Mouse (Mus musculus): Measurements from ENCODE around the gene Numb. TPM values are rescaled to one million over a fixed set of nuclear protein-coding genes. Genes with fewer than 3 reads are reported as not detected.

The Numb gene
- polyA plus RNA-seq, 1 experiment from 2014 or later, result 44.3 TPM

- Histone ChIP-seq H3K4me2 (replicated peaks; ENCODE audit: low read depth, low read length) (no peak overlapping the region), H3K4me3 (ENCODE audit: low read length) (no peak overlapping the region), H3K9me3 (ENCODE audit: low read length) (no peaks in the 10 kb centered on the region), H3K36me3 (ENCODE audit: insufficient read depth, low read length) (no peaks in the 10 kb centered on the region), H3K9ac (replicated peaks; ENCODE audit: low read length) (no peak overlapping the region), H3K27ac (ENCODE audit: low read length) (0 out of 2 replicates have a peak overlapping the region, but pooled peaks have one; percentile 27), H3K4me1 (ENCODE audit: insufficient read depth, low read length) (peaks cover 39% of the 10 kb centered on the region), H3K27me3 (ENCODE audit: insufficient read depth, low read length) (no peaks in the 10 kb centered on the region)
- ATAC-seq (ENCODE audit: low FRiP score, low TSS enrichment), result no peak
- 69% methylated on average over 3 of the region's 3 CpGs for WGBS
Observed at GRCm38 (mm10) chr12:83924332-83924731, 2.6 kb upstream of the Numb start.

GRCm38 (mm10) chr12:83923486-83923859, 1.7 kb upstream of the Numb start:
- H3K4me3 ChIP-seq (ENCODE audit: low read length), result no peak overlapping the region
- WGBS, result 73% methylated on average over 1 of the region's 1 CpGs
- no peaks in the 10 kb centered on the region for H3K9me3 ChIP-seq (ENCODE audit: low read length)
- 0 out of 2 replicates have a peak overlapping the region, but pooled peaks have one; percentile 27 for H3K27ac ChIP-seq (ENCODE audit: low read length)
- no peak for ATAC-seq (ENCODE audit: low FRiP score, low TSS enrichment)
- H3K4me1 ChIP-seq (ENCODE audit: insufficient read depth, low read length), result peaks cover 45% of the 10 kb centered on the region
- no peak overlapping the region for H3K9ac ChIP-seq (replicated peaks; ENCODE audit: low read length)
- no peak overlapping the region for H3K4me2 ChIP-seq (replicated peaks; ENCODE audit: low read depth, low read length)
- H3K27me3 ChIP-seq (ENCODE audit: insufficient read depth, low read length), result no peaks in the 10 kb centered on the region
- no peaks in the 10 kb centered on the region for H3K36me3 ChIP-seq (ENCODE audit: insufficient read depth, low read length)

GRCm38 (mm10) chr12:83922724-83923485, 1.2 kb upstream of the Numb start:
- peak overlapping the region; percentile 68 for H3K4me3 ChIP-seq (ENCODE audit: low read length)
- H3K27me3 ChIP-seq (ENCODE audit: insufficient read depth, low read length), result no peaks in the 10 kb centered on the region
- peak overlapping the region; percentile 55 for H3K4me2 ChIP-seq (replicated peaks; ENCODE audit: low read depth, low read length)
- H3K4me1 ChIP-seq (ENCODE audit: insufficient read depth, low read length), result peaks cover 45% of the 10 kb centered on the region
- peak overlapping the region; percentile 92; the same call in 1 of the 2 replicates for H3K27ac ChIP-seq (ENCODE audit: low read length)
- H3K9me3 ChIP-seq (ENCODE audit: low read length), result no peaks in the 10 kb centered on the region
- peak overlapping the region; percentile 74 for H3K9ac ChIP-seq (replicated peaks; ENCODE audit: low read length)
- ATAC-seq (ENCODE audit: low FRiP score, low TSS enrichment), result no peak
- H3K36me3 ChIP-seq (ENCODE audit: insufficient read depth, low read length), result no peaks in the 10 kb centered on the region
- WGBS, result 33% methylated on average over 8 of the region's 8 CpGs

GRCm38 (mm10) chr12:83920721-83921441, 853 bp downstream of the Numb start:
- Histone ChIP-seq H3K9ac (replicated peaks; ENCODE audit: low read length) (peak overlapping the region; percentile 78), H3K4me1 (ENCODE audit: insufficient read depth, low read length) (peaks cover 45% of the 10 kb centered on the region), H3K9me3 (ENCODE audit: low read length) (no peaks in the 10 kb centered on the region), H3K27ac (ENCODE audit: low read length) (peak overlapping the region; percentile 94), H3K4me3 (ENCODE audit: low read length) (peak overlapping the region; percentile 68), H3K27me3 (ENCODE audit: insufficient read depth, low read length) (no peaks in the 10 kb centered on the region), H3K36me3 (ENCODE audit: insufficient read depth, low read length) (peaks cover 5% of the 10 kb centered on the region; the same call in 1 of the 2 replicates), H3K4me2 (replicated peaks; ENCODE audit: low read depth, low read length) (peak overlapping the region; percentile 90)
- ATAC-seq (ENCODE audit: low FRiP score, low TSS enrichment), result no peak
- under 1% methylated on average over 31 of the region's 31 CpGs for WGBS

- Histone ChIP-seq H3K27me3 (ENCODE audit: insufficient read depth, low read length) (no peaks in the 10 kb centered on the region), H3K4me1 (ENCODE audit: insufficient read depth, low read length) (peaks cover 18% of the 10 kb centered on the region), H3K9ac (replicated peaks; ENCODE audit: low read length) (no peak overlapping the region), H3K4me2 (replicated peaks; ENCODE audit: low read depth, low read length) (no peak overlapping the region), H3K4me3 (ENCODE audit: low read length) (no peak overlapping the region), H3K9me3 (ENCODE audit: low read length) (no peaks in the 10 kb centered on the region), H3K36me3 (ENCODE audit: insufficient read depth, low read length) (peaks cover 8% of the 10 kb centered on the region; the same call in 1 of the 2 replicates), H3K27ac (ENCODE audit: low read length) (no peak overlapping the region)
- no peak for ATAC-seq (ENCODE audit: low FRiP score, low TSS enrichment)
- 70% methylated on average over 9 of the region's 9 CpGs for WGBS
Observed at GRCm38 (mm10) chr12:83916884-83917283, 4.8 kb downstream of the Numb start.

- Histone ChIP-seq H3K36me3 (ENCODE audit: insufficient read depth, low read length) (peaks cover 8% of the 10 kb centered on the region; the same call in 1 of the 2 replicates), H3K9ac (replicated peaks; ENCODE audit: low read length) (no peak overlapping the region), H3K27me3 (ENCODE audit: insufficient read depth, low read length) (no peaks in the 10 kb centered on the region), H3K4me3 (ENCODE audit: low read length) (no peak overlapping the region), H3K27ac (ENCODE audit: low read length) (no peak overlapping the region), H3K4me1 (ENCODE audit: insufficient read depth, low read length) (peaks cover 9% of the 10 kb centered on the region; the same call in 1 of the 2 replicates), H3K9me3 (ENCODE audit: low read length) (no peaks in the 10 kb centered on the region), H3K4me2 (replicated peaks; ENCODE audit: low read depth, low read length) (no peak overlapping the region)
- 88% methylated on average over 1 of the region's 1 CpGs for WGBS
- no peak for ATAC-seq (ENCODE audit: low FRiP score, low TSS enrichment)
Observed at GRCm38 (mm10) chr12:83914797-83915196, 6.9 kb downstream of the Numb start.

- no peak overlapping the region for H3K9ac ChIP-seq (replicated peaks; ENCODE audit: low read length)
- H3K27me3 ChIP-seq (ENCODE audit: insufficient read depth, low read length), result no peaks in the 10 kb centered on the region
- WGBS, result 90% methylated on average over 4 of the region's 4 CpGs
- H3K4me2 ChIP-seq (replicated peaks; ENCODE audit: low read depth, low read length), result no peak overlapping the region
- H3K27ac ChIP-seq (ENCODE audit: low read length), result no peak overlapping the region
- no peak overlapping the region for H3K4me3 ChIP-seq (ENCODE audit: low read length)
- H3K36me3 ChIP-seq (ENCODE audit: insufficient read depth, low read length), result peaks cover 8% of the 10 kb centered on the region; the same call in 1 of the 2 replicates
- peaks cover 6% of the 10 kb centered on the region; the same call in 1 of the 2 replicates for H3K4me1 ChIP-seq (ENCODE audit: insufficient read depth, low read length)
- H3K9me3 ChIP-seq (ENCODE audit: low read length), result no peaks in the 10 kb centered on the region
- no peak for ATAC-seq (ENCODE audit: low FRiP score, low TSS enrichment)
Observed at GRCm38 (mm10) chr12:83914202-83914740, 7.5 kb downstream of the Numb start.

- Histone ChIP-seq H3K4me1 (ENCODE audit: insufficient read depth, low read length) (no peaks in the 10 kb centered on the region), H3K27ac (ENCODE audit: low read length) (no peak overlapping the region), H3K36me3 (ENCODE audit: insufficient read depth, low read length) (peaks cover 3% of the 10 kb centered on the region; the same call in 1 of the 2 replicates), H3K4me3 (ENCODE audit: low read length) (no peak overlapping the region), H3K4me2 (replicated peaks; ENCODE audit: low read depth, low read length) (no peak overlapping the region), H3K9me3 (ENCODE audit: low read length) (no peaks in the 10 kb centered on the region), H3K9ac (replicated peaks; ENCODE audit: low read length) (no peak overlapping the region), H3K27me3 (ENCODE audit: insufficient read depth, low read length) (no peaks in the 10 kb centered on the region)
- ATAC-seq (ENCODE audit: low FRiP score, low TSS enrichment), result 0 out of 2 replicates have a peak, but pooled peaks have one; percentile 31
- 71% methylated on average over 2 of the region's 2 CpGs for WGBS
Observed at GRCm38 (mm10) chr12:83910451-83910850, 11.3 kb downstream of the Numb start.

- no peak overlapping the region for H3K27ac ChIP-seq (ENCODE audit: low read length)
- no peak for ATAC-seq (ENCODE audit: low FRiP score, low TSS enrichment)
- H3K4me2 ChIP-seq (replicated peaks; ENCODE audit: low read depth, low read length), result no peak overlapping the region
- H3K27me3 ChIP-seq (ENCODE audit: insufficient read depth, low read length), result no peaks in the 10 kb centered on the region
- no peak overlapping the region for H3K4me3 ChIP-seq (ENCODE audit: low read length)
- no peaks in the 10 kb centered on the region for H3K9me3 ChIP-seq (ENCODE audit: low read length)
- no peaks in the 10 kb centered on the region for H3K4me1 ChIP-seq (ENCODE audit: insufficient read depth, low read length)
- H3K36me3 ChIP-seq (ENCODE audit: insufficient read depth, low read length), result peaks cover 10% of the 10 kb centered on the region; the same call in 1 of the 2 replicates
- no peak overlapping the region for H3K9ac ChIP-seq (replicated peaks; ENCODE audit: low read length)
- WGBS, result 93% methylated on average over 1 of the region's 1 CpGs
Observed at GRCm38 (mm10) chr12:83892926-83893325, 28.8 kb downstream of the Numb start.
